Comparison of ENCODE assay signal across 29 mouse cellular contexts in genomic region chr12:103487750-103488149, GRCm38 (mm10). TPM values are rescaled to one million over a fixed set of nuclear protein-coding genes. Genes with fewer than 3 reads are reported as not detected.
"Had no signal": no experiment of that assay in that cellular context is flagged by ENCODE, and none has a peak within 500 bp of the region (broad histone marks: within the 10 kb centered on the region; RNA-seq: fewer than 3 reads in every experiment).

No protein-coding gene starts in this region.

- H3K4me2 ChIP-seq: kidney, embryonic 15.5 days; limb, embryonic 12.5 days; limb, embryonic 15.5 days; liver, embryonic 12.5 days; liver, embryonic 15.5 days; midbrain, embryonic 12.5 days; midbrain, embryonic 15.5 days; neural tube, embryonic 12.5 days; neural tube, embryonic 15.5 days; stomach, embryonic 15.5 days had no signal

- H3K4me3 ChIP-seq: kidney, embryonic 15.5 days; limb, embryonic 12.5 days; limb, embryonic 15.5 days; liver, embryonic 12.5 days; liver, embryonic 15.5 days; midbrain, embryonic 12.5 days; midbrain, embryonic 15.5 days; neural tube, embryonic 12.5 days; neural tube, embryonic 15.5 days; stomach, embryonic 15.5 days had no signal

- ATAC-seq: liver, embryonic 12.5 days; midbrain, embryonic 15.5 days had no signal

- H3K36me3 ChIP-seq: kidney, embryonic 15.5 days; limb, embryonic 12.5 days; limb, embryonic 15.5 days; liver, embryonic 12.5 days; liver, embryonic 15.5 days; midbrain, embryonic 12.5 days; midbrain, embryonic 15.5 days; neural tube, embryonic 12.5 days; neural tube, embryonic 15.5 days; stomach, embryonic 15.5 days had no signal

- H3K4me1 ChIP-seq: kidney, embryonic 15.5 days; limb, embryonic 12.5 days; limb, embryonic 15.5 days; liver, embryonic 12.5 days; liver, embryonic 15.5 days; midbrain, embryonic 12.5 days; midbrain, embryonic 15.5 days; neural tube, embryonic 12.5 days; neural tube, embryonic 15.5 days; stomach, embryonic 15.5 days had no signal

- H3K27me3 ChIP-seq: kidney, embryonic 15.5 days; limb, embryonic 12.5 days; limb, embryonic 15.5 days; liver, embryonic 12.5 days; liver, embryonic 15.5 days; midbrain, embryonic 12.5 days; midbrain, embryonic 15.5 days; neural tube, embryonic 12.5 days; neural tube, embryonic 15.5 days; stomach, embryonic 15.5 days had no signal

- H3K27ac ChIP-seq: kidney, embryonic 15.5 days; limb, embryonic 12.5 days; limb, embryonic 15.5 days; liver, embryonic 12.5 days; liver, embryonic 15.5 days; macrophage; midbrain, embryonic 12.5 days; midbrain, embryonic 15.5 days; neural tube, embryonic 12.5 days; neural tube, embryonic 15.5 days; stomach, embryonic 15.5 days had no signal

- H3K9ac ChIP-seq: kidney, embryonic 15.5 days; limb, embryonic 12.5 days; limb, embryonic 15.5 days; liver, embryonic 12.5 days; liver, embryonic 15.5 days; midbrain, embryonic 12.5 days; midbrain, embryonic 15.5 days; neural tube, embryonic 12.5 days; neural tube, embryonic 15.5 days; stomach, embryonic 15.5 days had no signal

- DNase-seq: kidney, adult 11 months; kidney, adult 8-10 months; kidney, postnatal 10 days; left cerebral cortex, postnatal 4 days; lung, adult 2 months; right cerebral cortex, adult 18-20 months; right cerebral cortex, postnatal 14 days; right cerebral cortex, postnatal 4 days; spleen, adult 18-20 months; thymus, adult 2 months; thymus, postnatal 14 days; thymus, postnatal 4 days had no signal

- H3K9me3 ChIP-seq: kidney, embryonic 15.5 days; limb, embryonic 12.5 days; limb, embryonic 15.5 days; liver, embryonic 12.5 days; liver, embryonic 15.5 days; midbrain, embryonic 12.5 days; midbrain, embryonic 15.5 days; neural tube, embryonic 12.5 days; neural tube, embryonic 15.5 days; stomach, embryonic 15.5 days had no signal

RNA-seq across cellular contexts. Expression of gene Ifi27l2b, which starts 30.7 kb away (rescaled TPM):
- total RNA-seq: layer of hippocampus, adult 18-20 months; layer of hippocampus, postnatal 14 days; left cerebral cortex, adult 8-10 months; left cerebral cortex, postnatal 14 days; left cerebral cortex, postnatal 4 days; megakaryocyte, adult 5-6 weeks had no signal
- polyA plus RNA-seq: kidney, embryonic 15.5 days; limb, embryonic 12.5 days; limb, embryonic 15.5 days; liver, embryonic 12.5 days; liver, embryonic 15.5 days; lung, embryonic 16.5 days; macrophage; midbrain, embryonic 12.5 days; midbrain, embryonic 15.5 days; neural tube, embryonic 12.5 days; neural tube, embryonic 15.5 days had no signal

RNA-seq across cellular contexts. Expression of gene Ppp4r4, which starts 44.3 kb away (rescaled TPM):
- total RNA-seq: megakaryocyte, adult 5-6 weeks had no signal
